8 mouse cellular contexts compared by ENCODE assay signal in genomic region chr4:57845541-57846210, GRCm38 (mm10).
DNase-seq lines count a peak whose midpoint lies in the region; ATAC-seq lines count a peak whose summit lies in the region.

No protein-coding gene starts in this region.

- peak overlapping the region; percentile 89 for H3K4me3 ChIP-seq in megakaryocyte, embryonic 14.5 days (replicated peaks)
- peak overlapping the region; percentile 1; the same call in 1 of the 2 replicates for H3K4me3 ChIP-seq in forebrain, embryonic 13.5 days
- H3K4me3 ChIP-seq in liver, embryonic 11.5 days (ENCODE audit: low read depth, low read length): peak overlapping the region; percentile 16
- H3K4me3 ChIP-seq in stomach, embryonic 16.5 days (replicated peaks; ENCODE audit: low read length): peak overlapping the region; percentile 45

- H3K4me1 ChIP-seq in megakaryocyte, embryonic 14.5 days: peaks cover 41% of the 10 kb centered on the region
- H3K4me1 ChIP-seq in forebrain, embryonic 13.5 days: peaks cover 26% of the 10 kb centered on the region
- H3K4me1 ChIP-seq in liver, embryonic 11.5 days (replicated peaks; ENCODE audit: control insufficient read depth, insufficient read depth, low read length): peaks cover 9% of the 10 kb centered on the region
- H3K4me1 ChIP-seq in stomach, embryonic 16.5 days (ENCODE audit: control insufficient read depth, insufficient read depth, low read length): peaks cover 21% of the 10 kb centered on the region; the same call in 1 of the 2 replicates

- peak overlapping the region; percentile 12 for H3K9ac ChIP-seq in forebrain, embryonic 13.5 days
- H3K9ac ChIP-seq in liver, embryonic 11.5 days (ENCODE audit: low read depth, low read length): 0 out of 2 replicates have a peak overlapping the region, but pooled peaks have one; percentile 15
- H3K9ac ChIP-seq in stomach, embryonic 16.5 days (ENCODE audit: low read length): peak overlapping the region; percentile 65

- DNase-seq in liver, embryonic 11.5 days (ENCODE audit: low spot score): no peak
- DNase-seq in thymus, adult 18-20 months: no peak
- DNase-seq in frontal cortex, adult 2 months (ENCODE audit: extremely low spot score in 1 of 2, low spot score in 1 of 2): no peak
- no peak for DNase-seq in spleen, postnatal 36 days (ENCODE audit: low spot score in 2 of 2)

- H3K27me3 ChIP-seq in megakaryocyte, embryonic 14.5 days (replicated peaks): no peaks in the 10 kb centered on the region
- no peaks in the 10 kb centered on the region for H3K27me3 ChIP-seq in forebrain, embryonic 13.5 days
- no peaks in the 10 kb centered on the region for H3K27me3 ChIP-seq in liver, embryonic 11.5 days (replicated peaks; ENCODE audit: control insufficient read depth, insufficient read depth, low read length)
- H3K27me3 ChIP-seq in stomach, embryonic 16.5 days (ENCODE audit: control insufficient read depth, insufficient read depth, low read length): no peaks in the 10 kb centered on the region

- ATAC-seq in megakaryocyte, adult 5-6 weeks (ENCODE audit: poor library complexity, severe bottlenecking): no peak
- ATAC-seq in forebrain, embryonic 13.5 days: no peak
- no peak for ATAC-seq in liver, embryonic 11.5 days (replicated peaks; ENCODE audit: low FRiP score)
- ATAC-seq in stomach, embryonic 16.5 days (ENCODE audit: insufficient read depth, low FRiP score): no peak

- 16% methylated on average over 12 of the region's 12 CpGs for WGBS in forebrain, embryonic 13.5 days
- 50% methylated on average over 12 of the region's 12 CpGs for WGBS in liver, embryonic 11.5 days
- WGBS in stomach, embryonic 16.5 days: 31% methylated on average over 12 of the region's 12 CpGs

- H3K4me2 ChIP-seq in forebrain, embryonic 13.5 days: peak overlapping the region; percentile 49
- peak overlapping the region; percentile 36 for H3K4me2 ChIP-seq in liver, embryonic 11.5 days
- peak overlapping the region; percentile 51 for H3K4me2 ChIP-seq in stomach, embryonic 16.5 days (ENCODE audit: low read depth, low read length)

- H3K27ac ChIP-seq in forebrain, embryonic 13.5 days: peak overlapping the region; percentile 8
- peak overlapping the region; percentile 1; the same call in 1 of the 2 replicates for H3K27ac ChIP-seq in liver, embryonic 11.5 days (ENCODE audit: low read depth, low read length)
- peak overlapping the region; percentile 92 for H3K27ac ChIP-seq in stomach, embryonic 16.5 days (ENCODE audit: low read length)

- H3K9me3 ChIP-seq in megakaryocyte, embryonic 14.5 days: no peaks in the 10 kb centered on the region
- H3K9me3 ChIP-seq in forebrain, embryonic 13.5 days (replicated peaks): no peaks in the 10 kb centered on the region
- H3K9me3 ChIP-seq in liver, embryonic 11.5 days (ENCODE audit: control insufficient read depth, low read length): no peaks in the 10 kb centered on the region
- H3K9me3 ChIP-seq in stomach, embryonic 16.5 days (replicated peaks; ENCODE audit: control insufficient read depth, low read length): no peaks in the 10 kb centered on the region

- peaks cover 3% of the 10 kb centered on the region for H3K36me3 ChIP-seq in megakaryocyte, embryonic 14.5 days (replicated peaks; ENCODE audit: low read length)
- no peaks in the 10 kb centered on the region for H3K36me3 ChIP-seq in forebrain, embryonic 13.5 days (ENCODE audit: poor library complexity, severe bottlenecking)
- no peaks in the 10 kb centered on the region for H3K36me3 ChIP-seq in liver, embryonic 11.5 days (ENCODE audit: control insufficient read depth, insufficient read depth, low read length)
- H3K36me3 ChIP-seq in stomach, embryonic 16.5 days (ENCODE audit: control insufficient read depth, insufficient read depth, low read length): no peaks in the 10 kb centered on the region

Comparison
In these comparisons a context has a peak if more than half of its experiments do, and no peak if none do; other contexts are left out.
1. H3K4me3 ChIP-seq: peak in every context shown above with its lines; median percentile 89 in megakaryocyte, embryonic 14.5 days; 45 in stomach, embryonic 16.5 days; 16 in liver, embryonic 11.5 days; 1 in forebrain, embryonic 13.5 days.
2. H3K27ac ChIP-seq: peak in every context shown above with its lines; median percentile 92 in stomach, embryonic 16.5 days; 8 in forebrain, embryonic 13.5 days; 1 in liver, embryonic 11.5 days.
3. H3K9ac ChIP-seq: peak in every context shown above with its lines; median percentile 65 in stomach, embryonic 16.5 days; 15 in liver, embryonic 11.5 days; 12 in forebrain, embryonic 13.5 days.